Mouse (Mus musculus) spleen, adult 2 months (tissue): Measurements from ENCODE around the gene Tbc1d17. TPM values are rescaled to one million over a fixed set of nuclear protein-coding genes. Genes with fewer than 3 reads are reported as not detected.

Experiments
- DNase-seq, 2 experiments: peaks; one replicate each; pipeline versions ENCODE4 v3.0.0 to v3.0.0-alpha.2; 2012 to 2021; ENCODE audit warnings: low spot score in 2 of 2, low read depth in 1 of 2
- H3K27ac ChIP-seq: fragments of 200-500 bp; 2 replicates; pipeline ENCODE4 v1.5.1; 2012; ENCODE audit warnings: low read length, inconsistent platforms; ENCODE audit not compliant: insufficient read depth
- H3K27me3 ChIP-seq: fragments of 200-500 bp; 2 replicates; pipeline ENCODE4 v1.6.1; 2012; ENCODE audit warnings: mild to moderate bottlenecking, moderate library complexity, low read length, inconsistent platforms; ENCODE audit not compliant: control insufficient read depth, insufficient read depth
- H3K36me3 ChIP-seq: fragments of 200-500 bp; 2 replicates; pipeline ENCODE4 v1.6.1; 2012; ENCODE audit warnings: mild to moderate bottlenecking, low read length, inconsistent platforms; ENCODE audit not compliant: control insufficient read depth, insufficient read depth
- H3K4me1 ChIP-seq: fragments of 200-500 bp; 2 replicates; pipeline ENCODE4 v1.6.1; 2011; ENCODE audit warnings: inconsistent platforms; ENCODE audit not compliant: control insufficient read depth, insufficient read depth, insufficient read length
- H3K4me3 ChIP-seq: fragments of 200-500 bp; 2 replicates; pipeline ENCODE4 v1.5.1; 2011; ENCODE audit warnings: mild to moderate bottlenecking, inconsistent platforms; ENCODE audit not compliant: insufficient read depth, insufficient read length; ENCODE audit errors: extremely low read depth
- CTCF ChIP-seq: fragments of 200-500 bp; IDR thresholded peaks from 2 replicates; pipeline ENCODE4 v1.5.1; 2011; ENCODE audit warnings: mild to moderate bottlenecking, inconsistent platforms; ENCODE audit not compliant: insufficient read depth, insufficient read length, insufficient replicate concordance; ENCODE audit errors: extremely low read depth
- POLR2A ChIP-seq: fragments of 200-500 bp; IDR thresholded peaks from 2 replicates; pipeline ENCODE4 v1.6.1; 2011; ENCODE audit warnings: low read depth, low read length, inconsistent platforms
- WGBS: fragments of 180-500 bp; shearing (Covaris S2); methylation state at CpG from one replicate; pipeline ENCODE4 v1.1.7; 2018; 5-methylcytosine and 5-hydroxymethylcytosine counted together
- polyA plus RNA-seq: library from polyadenylated mRNA; depleted of rRNA; stranded (reverse); fragments of >200 nt; gene quantifications from 2 replicates; pipeline ENCODE4 v1.2.3, GENCODE M21; 2012; rRNA removed

Tbc1d17 gene
- 68.4 and 91.7 TPM in 2 replicates for polyA plus RNA-seq

GRCm38 (mm10) chr7:44848561-44849415 lies at the start of gene Tbc1d17, which contains the start of gene Akt1s1:
Tbc1d17 (minus strand) TSS chr7:44849079.
Akt1s1 (plus strand) TSS chr7:44848991.
- H3K4me1 ChIP-seq, result peaks cover 10% of the 10 kb centered on the region; the same call in 1 of the 2 replicates

GRCm38 (mm10) chr7:44898607-44899006 lies 49.7 kb upstream of the Tbc1d17 start:
- no peak for DNase-seq
- peaks cover 15% of the 10 kb centered on the region for H3K4me1 ChIP-seq
- no peak overlapping the region for H3K27ac ChIP-seq

More at GRCm38 (mm10) chr7:44848561-44849415, at the start of gene Tbc1d17, which contains the start of gene Akt1s1:
- WGBS, result under 1% methylated on average over 54 of the region's 54 CpGs
- Histone ChIP-seq H3K4me3 (peak within 1 kb of the TSS; percentile 89), H3K27ac (peak within 1 kb of the TSS; percentile 96), H3K27me3 (no peaks in the 10 kb centered on the region), H3K36me3 (peaks cover 25% of the 10 kb centered on the region)
- no peak for TF ChIP-seq CTCF
- TF ChIP-seq POLR2A, result peak; percentile 63; the same call in 1 of the 2 replicates
- peak; percentile 97 to 100 for DNase-seq

GRCm38 (mm10) chr7:44896499-44896898 lies 47.6 kb upstream of the Tbc1d17 start:
- H3K4me1 ChIP-seq, result peaks cover 11% of the 10 kb centered on the region

More at GRCm38 (mm10) chr7:44898607-44899006, 49.7 kb upstream of the Tbc1d17 start:
- TF ChIP-seq CTCF (no peak), POLR2A (no peak)
- Histone ChIP-seq H3K4me3 (no peak overlapping the region), H3K27me3 (no peaks in the 10 kb centered on the region), H3K36me3 (peaks cover 5% of the 10 kb centered on the region)
- WGBS, result 72% methylated on average over 19 of the region's 19 CpGs

GRCm38 (mm10) chr7:44895593-44896434 lies 46.9 kb upstream of the Tbc1d17 start, which contains the start of gene Fuz:
Fuz (plus strand) TSS chr7:44896079.
- Histone ChIP-seq H3K4me1 (peaks cover 10% of the 10 kb centered on the region), H3K27me3 (no peaks in the 10 kb centered on the region), H3K36me3 (peaks cover 2% of the 10 kb centered on the region), H3K4me3 (peak within 1 kb of the TSS; percentile 92), H3K27ac (peak within 1 kb of the TSS; percentile 83)
- under 1% methylated on average over 34 of the region's 34 CpGs for WGBS
- peak; percentile 82 to 92 for DNase-seq
- no peak for TF ChIP-seq POLR2A
- peak; percentile 29; the same call in 1 of the 2 replicates for TF ChIP-seq CTCF

More at GRCm38 (mm10) chr7:44896499-44896898, 47.6 kb upstream of the Tbc1d17 start:
- Histone ChIP-seq H3K27me3 (no peaks in the 10 kb centered on the region), H3K36me3 (peaks cover 2% of the 10 kb centered on the region), H3K4me3 (peak overlapping the region; percentile 92), H3K27ac (peak overlapping the region; percentile 83)
- WGBS, result 40% methylated on average over 10 of the region's 10 CpGs
- no peak for DNase-seq
- no peak for TF ChIP-seq CTCF
- TF ChIP-seq POLR2A, result no peak

GRCm38 (mm10) chr7:44895206-44895592 lies 46.3 kb upstream of the Tbc1d17 start:
- H3K27ac ChIP-seq, result no peak overlapping the region
- H3K4me1 ChIP-seq, result peaks cover 10% of the 10 kb centered on the region
- 51% methylated on average over 7 of the region's 7 CpGs for WGBS
- no peaks in the 10 kb centered on the region for H3K27me3 ChIP-seq
- 0 out of 2 replicates have a peak overlapping the region, but pooled peaks have one; percentile 92 for H3K4me3 ChIP-seq
- DNase-seq, result no peak
- peaks cover 2% of the 10 kb centered on the region for H3K36me3 ChIP-seq
- no peak for TF ChIP-seq CTCF
- no peak for TF ChIP-seq POLR2A

GRCm38 (mm10) chr7:44894175-44894574 lies 45.3 kb upstream of the Tbc1d17 start:
- Histone ChIP-seq H3K36me3 (peaks cover 2% of the 10 kb centered on the region), H3K27me3 (no peaks in the 10 kb centered on the region), H3K27ac (no peak overlapping the region), H3K4me1 (peaks cover 10% of the 10 kb centered on the region), H3K4me3 (no peak overlapping the region)
- TF ChIP-seq CTCF (no peak), POLR2A (no peak)
- DNase-seq, result no peak
- 92% methylated on average over 3 of the region's 3 CpGs for WGBS
